Mouse (Mus musculus): Measurements from ENCODE around the gene Ube3c. TPM values are rescaled to one million over a fixed set of nuclear protein-coding genes. Genes with fewer than 3 reads are reported as not detected.
"Not testable (repeated sequence)": the region's sequence is repeated elsewhere in the genome, so short reads cannot be mapped to it uniquely, and the experiment has no call there.

Gene Ube3c
- polyA plus RNA-seq, 1 experiment from 2014 or later: 51.6 TPM

DNA sequence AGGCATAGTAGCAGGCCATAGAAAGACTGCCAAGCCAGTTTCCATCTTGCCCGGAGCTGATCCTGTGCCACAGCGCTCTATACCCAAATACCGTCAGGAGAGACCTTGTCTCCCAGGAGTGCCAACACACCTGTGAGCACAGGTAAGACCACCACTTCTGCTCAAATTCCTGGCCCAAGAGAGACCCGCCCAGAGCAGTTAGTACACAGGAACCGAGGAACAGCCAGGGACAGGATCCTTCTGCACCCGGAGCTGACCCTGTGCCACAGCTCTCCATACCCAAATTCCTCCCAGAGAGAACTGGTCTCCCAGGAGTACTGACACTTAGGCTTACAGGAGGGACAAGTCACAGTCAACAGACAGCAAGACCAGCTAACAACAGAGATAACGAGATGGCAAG, 23.1 kb downstream of the Ube3c start:
- not testable (repeated sequence) for DNase-seq; H3K9ac ChIP-seq (replicated peaks; ENCODE audit: low read length); H3K4me1 ChIP-seq (ENCODE audit: control insufficient read depth, insufficient read depth, low read length); H3K27ac ChIP-seq (replicated peaks; ENCODE audit: low read depth, low read length); H3K4me2 ChIP-seq (ENCODE audit: low read length); H3K9me3 ChIP-seq (ENCODE audit: control insufficient read depth, low read length); H3K27me3 ChIP-seq (ENCODE audit: control insufficient read depth, insufficient read depth, low read length); ATAC-seq (ENCODE audit: low FRiP score, low TSS enrichment); H3K4me3 ChIP-seq (replicated peaks; ENCODE audit: low read depth, low read length)
- 98% methylated on average over 7 of the region's 7 CpGs for WGBS
- peaks cover 55% of the 10 kb centered on the region for H3K36me3 ChIP-seq (ENCODE audit: control insufficient read depth, insufficient read depth, low read length)

GRCm38 (mm10) chr5:29606546-29606945, 37.5 kb downstream of the Ube3c start:
- DNase-seq (no peak), ATAC-seq (ENCODE audit: low FRiP score, low TSS enrichment) (no peak)
- Histone ChIP-seq H3K36me3 (ENCODE audit: control insufficient read depth, insufficient read depth, low read length) (peaks cover 67% of the 10 kb centered on the region), H3K4me2 (ENCODE audit: low read length) (no peak overlapping the region), H3K9me3 (ENCODE audit: control insufficient read depth, low read length) (no peaks in the 10 kb centered on the region), H3K27ac (replicated peaks; ENCODE audit: low read depth, low read length) (no peak overlapping the region), H3K9ac (replicated peaks; ENCODE audit: low read length) (no peak overlapping the region), H3K4me3 (replicated peaks; ENCODE audit: low read depth, low read length) (no peak overlapping the region), H3K4me1 (ENCODE audit: control insufficient read depth, insufficient read depth, low read length) (no peaks in the 10 kb centered on the region), H3K27me3 (ENCODE audit: control insufficient read depth, insufficient read depth, low read length) (no peaks in the 10 kb centered on the region)
- 73% methylated on average over 2 of the region's 2 CpGs for WGBS

- no peak overlapping the region for H3K4me2 ChIP-seq (ENCODE audit: low read length)
- H3K27ac ChIP-seq (replicated peaks; ENCODE audit: low read depth, low read length): no peak overlapping the region
- WGBS: 92% methylated on average over 10 of the region's 10 CpGs
- H3K4me3 ChIP-seq (replicated peaks; ENCODE audit: low read depth, low read length): no peak overlapping the region
- no peak overlapping the region for H3K9ac ChIP-seq (replicated peaks; ENCODE audit: low read length)
- peaks cover 57% of the 10 kb centered on the region for H3K36me3 ChIP-seq (ENCODE audit: control insufficient read depth, insufficient read depth, low read length)
- no peaks in the 10 kb centered on the region for H3K4me1 ChIP-seq (ENCODE audit: control insufficient read depth, insufficient read depth, low read length)
- H3K27me3 ChIP-seq (ENCODE audit: control insufficient read depth, insufficient read depth, low read length): no peaks in the 10 kb centered on the region
- ATAC-seq (ENCODE audit: low FRiP score, low TSS enrichment) (no peak), DNase-seq (no peak)
- H3K9me3 ChIP-seq (ENCODE audit: control insufficient read depth, low read length): no peaks in the 10 kb centered on the region
Observed at GRCm38 (mm10) chr5:29625610-29626009, 56.6 kb downstream of the Ube3c start.

DNA sequence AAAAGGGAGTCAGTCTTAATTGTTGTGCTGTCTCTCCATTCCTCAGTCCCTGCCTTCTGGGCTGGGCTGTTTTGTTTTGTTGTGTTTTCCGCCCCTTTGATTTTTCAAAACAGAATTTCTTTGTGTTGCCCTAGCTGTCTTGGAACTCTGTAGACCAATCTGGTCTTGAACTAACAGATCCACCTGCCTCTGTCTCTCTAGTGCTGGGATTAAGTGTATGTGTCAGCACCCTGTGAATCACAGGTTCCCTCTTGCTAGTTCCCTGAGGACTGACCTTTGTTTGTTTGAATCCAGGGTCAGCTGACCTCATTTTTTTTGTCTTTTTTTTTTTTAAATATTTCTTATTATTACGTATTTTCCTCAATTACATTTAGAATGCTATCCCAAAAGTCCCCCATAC, 60.9 kb downstream of the Ube3c start:
- Histone ChIP-seq H3K4me1 (ENCODE audit: control insufficient read depth, insufficient read depth, low read length) (no peaks in the 10 kb centered on the region), H3K9ac (replicated peaks; ENCODE audit: low read length) (no peak overlapping the region), H3K36me3 (ENCODE audit: control insufficient read depth, insufficient read depth, low read length) (peaks cover 51% of the 10 kb centered on the region), H3K4me2 (ENCODE audit: low read length) (no peak overlapping the region), H3K4me3 (replicated peaks; ENCODE audit: low read depth, low read length) (no peak overlapping the region), H3K27ac (replicated peaks; ENCODE audit: low read depth, low read length) (no peak overlapping the region), H3K27me3 (ENCODE audit: control insufficient read depth, insufficient read depth, low read length) (no peaks in the 10 kb centered on the region), H3K9me3 (ENCODE audit: control insufficient read depth, low read length) (no peaks in the 10 kb centered on the region)
- DNase-seq: no peak
- 90% methylated on average over 2 of the region's 2 CpGs for WGBS
- no peak for ATAC-seq (ENCODE audit: low FRiP score, low TSS enrichment)

DNA sequence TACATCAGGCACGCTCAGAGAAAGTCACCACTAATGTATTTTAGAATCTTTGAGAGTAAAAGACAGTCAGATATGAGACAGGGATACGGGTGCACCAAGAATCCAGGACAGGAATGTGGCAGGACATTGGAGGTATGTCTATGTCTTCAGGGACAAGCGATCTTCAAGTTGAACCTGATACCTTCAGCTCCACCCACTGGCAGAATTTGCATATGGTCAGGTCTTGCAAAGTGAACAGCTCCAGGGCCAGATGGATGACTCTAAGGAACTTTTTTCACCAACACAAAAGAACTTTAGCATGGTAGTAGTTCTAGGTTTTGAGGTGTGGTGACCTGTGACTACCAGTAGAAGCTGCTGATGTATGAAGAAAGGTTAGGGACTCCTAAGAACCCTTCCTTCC, 62.7 kb downstream of the Ube3c start:
- Histone ChIP-seq H3K27me3 (ENCODE audit: control insufficient read depth, insufficient read depth, low read length) (no peaks in the 10 kb centered on the region), H3K4me3 (replicated peaks; ENCODE audit: low read depth, low read length) (no peak overlapping the region), H3K4me2 (ENCODE audit: low read length) (no peak overlapping the region), H3K9me3 (ENCODE audit: control insufficient read depth, low read length) (no peaks in the 10 kb centered on the region), H3K4me1 (ENCODE audit: control insufficient read depth, insufficient read depth, low read length) (no peaks in the 10 kb centered on the region), H3K27ac (replicated peaks; ENCODE audit: low read depth, low read length) (no peak overlapping the region), H3K36me3 (ENCODE audit: control insufficient read depth, insufficient read depth, low read length) (peaks cover 53% of the 10 kb centered on the region), H3K9ac (replicated peaks; ENCODE audit: low read length) (no peak overlapping the region)
- no peak for ATAC-seq (ENCODE audit: low FRiP score, low TSS enrichment)
- no peak for DNase-seq
- 91% methylated on average over 3 of the region's 3 CpGs for WGBS

- no peaks in the 10 kb centered on the region for H3K4me1 ChIP-seq (ENCODE audit: control insufficient read depth, insufficient read depth, low read length)
- no peak overlapping the region for H3K4me3 ChIP-seq (replicated peaks; ENCODE audit: low read depth, low read length)
- no peak overlapping the region for H3K27ac ChIP-seq (replicated peaks; ENCODE audit: low read depth, low read length)
- H3K9me3 ChIP-seq (ENCODE audit: control insufficient read depth, low read length): no peaks in the 10 kb centered on the region
- DNase-seq (no peak), ATAC-seq (ENCODE audit: low FRiP score, low TSS enrichment) (no peak)
- no peaks in the 10 kb centered on the region for H3K27me3 ChIP-seq (ENCODE audit: control insufficient read depth, insufficient read depth, low read length)
- H3K4me2 ChIP-seq (ENCODE audit: low read length): no peak overlapping the region
- H3K36me3 ChIP-seq (ENCODE audit: control insufficient read depth, insufficient read depth, low read length): peaks cover 66% of the 10 kb centered on the region
- H3K9ac ChIP-seq (replicated peaks; ENCODE audit: low read length): no peak overlapping the region
Observed at GRCm38 (mm10) chr5:29636298-29636697, 67.3 kb downstream of the Ube3c start.

DNA sequence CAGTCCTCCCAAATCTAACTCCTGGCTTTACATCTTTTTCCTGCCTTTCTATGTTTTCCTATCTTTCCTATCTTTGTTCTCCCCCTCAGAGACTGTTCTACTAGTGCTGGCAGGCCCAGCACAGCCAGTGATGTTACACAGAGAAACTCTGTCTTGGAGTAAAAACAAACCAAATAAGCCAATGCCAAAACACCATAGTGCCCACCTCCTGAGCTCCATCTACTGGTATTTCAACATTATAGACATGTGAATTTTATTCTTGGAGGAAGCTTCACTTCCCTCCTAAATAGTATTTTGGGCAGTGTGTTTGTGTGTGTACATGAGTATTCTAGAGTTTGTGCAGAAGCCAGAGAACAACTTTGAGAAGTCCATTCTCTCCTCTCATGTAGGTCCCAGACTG, 67.8 kb downstream of the Ube3c start:
- Histone ChIP-seq H3K4me1 (ENCODE audit: control insufficient read depth, insufficient read depth, low read length) (no peaks in the 10 kb centered on the region), H3K4me2 (ENCODE audit: low read length) (no peak overlapping the region), H3K27ac (replicated peaks; ENCODE audit: low read depth, low read length) (no peak overlapping the region), H3K36me3 (ENCODE audit: control insufficient read depth, insufficient read depth, low read length) (peaks cover 63% of the 10 kb centered on the region), H3K9me3 (ENCODE audit: control insufficient read depth, low read length) (no peaks in the 10 kb centered on the region), H3K9ac (replicated peaks; ENCODE audit: low read length) (no peak overlapping the region), H3K27me3 (ENCODE audit: control insufficient read depth, insufficient read depth, low read length) (no peaks in the 10 kb centered on the region), H3K4me3 (replicated peaks; ENCODE audit: low read depth, low read length) (no peak overlapping the region)
- no peak for DNase-seq
- no peak for ATAC-seq (ENCODE audit: low FRiP score, low TSS enrichment)

DNA sequence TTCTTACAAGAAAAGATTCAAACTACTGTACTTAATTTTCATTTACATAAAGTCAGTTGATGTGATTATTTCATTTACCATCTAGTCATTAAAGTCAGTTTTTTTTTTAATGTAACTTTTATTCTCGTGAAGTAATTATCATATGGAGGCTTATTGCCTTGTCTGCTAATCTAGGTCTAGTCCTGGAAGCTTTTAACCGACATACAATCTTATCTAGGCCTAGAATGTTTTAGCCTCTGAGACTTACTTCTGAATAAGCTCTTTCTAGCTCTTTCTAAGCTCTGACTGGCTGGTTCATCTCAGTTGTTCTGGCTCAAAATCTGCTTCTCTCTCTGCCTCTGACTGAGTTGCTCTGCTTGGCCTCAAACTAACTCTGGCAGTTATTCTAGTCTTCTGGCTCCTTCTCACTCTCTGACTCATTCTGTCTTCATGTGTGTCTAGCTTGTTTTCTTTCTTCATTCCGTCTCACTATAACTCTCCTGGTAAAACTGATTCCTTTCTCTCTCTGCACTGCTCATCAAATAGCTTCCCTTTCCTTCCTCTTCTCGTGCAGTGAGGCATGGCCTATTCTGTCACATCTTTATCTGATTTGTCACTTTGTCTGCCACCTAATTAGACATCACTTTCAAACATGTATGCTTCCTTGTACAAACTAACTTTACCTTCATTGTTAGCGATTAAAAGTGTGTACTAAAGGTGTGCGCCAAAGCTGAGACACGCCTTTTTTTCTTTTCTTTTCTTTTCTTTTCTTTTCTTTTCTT, 72.3 kb downstream of the Ube3c start:
- Histone ChIP-seq H3K4me3 (replicated peaks; ENCODE audit: low read depth, low read length) (no peak overlapping the region), H3K27me3 (ENCODE audit: control insufficient read depth, insufficient read depth, low read length) (no peaks in the 10 kb centered on the region), H3K36me3 (ENCODE audit: control insufficient read depth, insufficient read depth, low read length) (peaks cover 62% of the 10 kb centered on the region), H3K4me1 (ENCODE audit: control insufficient read depth, insufficient read depth, low read length) (no peaks in the 10 kb centered on the region), H3K27ac (replicated peaks; ENCODE audit: low read depth, low read length) (no peak overlapping the region), H3K4me2 (ENCODE audit: low read length) (no peak overlapping the region), H3K9ac (replicated peaks; ENCODE audit: low read length) (no peak overlapping the region), H3K9me3 (ENCODE audit: control insufficient read depth, low read length) (no peaks in the 10 kb centered on the region)
- WGBS: 80% methylated on average over 7 of the region's 7 CpGs
- DNase-seq (no peak), ATAC-seq (ENCODE audit: low FRiP score, low TSS enrichment) (no peak)

GRCm38 (mm10) chr5:29651696-29652095, 82.7 kb downstream of the Ube3c start:
- DNase-seq (no peak), ATAC-seq (ENCODE audit: low FRiP score, low TSS enrichment) (no peak)
- H3K4me3 ChIP-seq (replicated peaks; ENCODE audit: low read depth, low read length): no peak overlapping the region
- no peak overlapping the region for H3K4me2 ChIP-seq (ENCODE audit: low read length)
- H3K9ac ChIP-seq (replicated peaks; ENCODE audit: low read length): no peak overlapping the region
- H3K36me3 ChIP-seq (ENCODE audit: control insufficient read depth, insufficient read depth, low read length): peaks cover 33% of the 10 kb centered on the region
- H3K27ac ChIP-seq (replicated peaks; ENCODE audit: low read depth, low read length): no peak overlapping the region
- H3K4me1 ChIP-seq (ENCODE audit: control insufficient read depth, insufficient read depth, low read length): no peaks in the 10 kb centered on the region
- no peaks in the 10 kb centered on the region for H3K27me3 ChIP-seq (ENCODE audit: control insufficient read depth, insufficient read depth, low read length)
- no peaks in the 10 kb centered on the region for H3K9me3 ChIP-seq (ENCODE audit: control insufficient read depth, low read length)

Measured in midbrain, embryonic 14.5 days (tissue).